Mouse (Mus musculus) limb, embryonic 11.5 days (tissue): ENCODE results near the gene Olfr1412. TPM values are rescaled to one million over a fixed set of nuclear protein-coding genes. Genes with fewer than 3 reads are reported as not detected.

Source experiments
- ATAC-seq: fragments of 200-750 bp; cut with Nextera tagmentation; 2 replicates; pipeline ENCODE4 v1.8.0; 2017; ENCODE audit warnings: low read depth; ENCODE audit not compliant: insufficient number of reproducible peaks, low FRiP score, low TSS enrichment
- DNase-seq: peaks from one replicate; pipeline ENCODE4 v3.0.0-alpha.2; 2015; ENCODE audit warnings: low spot score
- H3K27ac ChIP-seq: fragments of 300-500 bp; sonication (generic); replicated peaks from 2 replicates; pipeline ENCODE4 v1.5.1; 2014; ENCODE audit warnings: low read depth, mild to moderate bottlenecking, low read length
- H3K27me3 ChIP-seq: fragments of 300-500 bp; sonication (generic); 2 replicates; pipeline ENCODE4 v1.6.1; 2014; ENCODE audit warnings: mild to moderate bottlenecking, low read length, mixed read lengths; ENCODE audit not compliant: control insufficient read depth, insufficient read depth
- H3K36me3 ChIP-seq: fragments of 300-500 bp; sonication (generic); 2 replicates; pipeline ENCODE4 v1.6.1; 2014; ENCODE audit warnings: mild to moderate bottlenecking, low read length, moderate library complexity, mixed read lengths; ENCODE audit not compliant: control insufficient read depth, insufficient read depth
- H3K4me1 ChIP-seq: fragments of 300-500 bp; sonication (generic); 2 replicates; pipeline ENCODE4 v1.6.1; 2014; ENCODE audit warnings: low read length, mixed read lengths; ENCODE audit not compliant: control insufficient read depth, insufficient read depth
- H3K4me2 ChIP-seq: fragments of 300-500 bp; sonication (generic); 2 replicates; pipeline ENCODE4 v1.6.1; 2014; ENCODE audit warnings: low read depth, mild to moderate bottlenecking, moderate library complexity; ENCODE audit not compliant: severe bottlenecking
- H3K4me3 ChIP-seq: fragments of 300-500 bp; sonication (generic); 2 replicates; pipeline ENCODE4 v1.5.1; 2014; ENCODE audit warnings: low read depth, low read length
- H3K9ac ChIP-seq: fragments of 300-500 bp; sonication (generic); 2 replicates; pipeline ENCODE4 v1.6.1; 2014; ENCODE audit warnings: mild to moderate bottlenecking, low read length
- H3K9me3 ChIP-seq: fragments of 300-500 bp; sonication (generic); 2 replicates; pipeline ENCODE4 v1.6.1; 2016; ENCODE audit warnings: low read length; ENCODE audit not compliant: control insufficient read depth
- WGBS: fragments of 180-500 bp; shearing (Covaris S2); extraction: QIAGEN DNeasy Blood & Tissue Kit; methylation state at CpG from one replicate; pipeline ENCODE4 v1.1.7; 2014; 5-methylcytosine and 5-hydroxymethylcytosine counted together
- polyA plus RNA-seq: library from polyadenylated mRNA; unstranded; fragments of >200 nt; fragmentation: Nextera tagmentation; extraction: Ambion mirVana; gene quantifications from 2 replicates; pipeline ENCODE4 v1.2.1, GENCODE M21; 2014

The Olfr1412 gene
- polyA plus RNA-seq, 1 experiment from 2014 or later, result not detected

DNA sequence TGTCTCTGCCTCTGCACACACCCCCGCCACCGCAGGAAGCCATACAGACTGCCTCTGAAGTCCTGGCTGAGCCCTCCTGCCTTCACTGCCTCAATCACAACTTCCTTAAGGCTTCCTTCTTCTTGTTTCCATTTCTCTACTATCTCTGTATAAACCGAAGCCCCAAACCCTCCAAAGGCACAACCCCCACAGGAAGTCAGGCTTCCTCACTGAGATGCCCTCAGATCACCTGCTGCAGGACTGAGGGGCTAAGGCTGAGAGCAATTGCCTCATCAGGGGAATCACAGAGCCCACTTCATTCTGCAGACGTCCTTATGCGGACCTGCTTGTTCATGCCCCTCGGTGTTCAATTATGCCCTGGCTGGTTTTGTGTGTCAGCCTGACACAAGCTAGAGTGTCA lies 54.8 kb downstream of the Olfr1412 start:
- Histone ChIP-seq H3K36me3 (peaks cover 11% of the 10 kb centered on the region), H3K4me2 (peak overlapping the region; percentile 86; the same call in 1 of the 2 replicates), H3K9me3 (no peaks in the 10 kb centered on the region), H3K4me3 (no peak overlapping the region), H3K9ac (no peak overlapping the region), H3K27me3 (no peaks in the 10 kb centered on the region), H3K4me1 (no peaks in the 10 kb centered on the region), H3K27ac (no peak overlapping the region)
- ATAC-seq, result no peak
- no peak for DNase-seq
- 90% methylated on average over 6 of the region's 6 CpGs for WGBS

Other genes starting within 250 kb of the Olfr1412 start
- 294 and 317 TPM in 2 replicates for gene Ndufa10, start 111.9 kb upstream of the Olfr1412 start, polyA plus RNA-seq
- gene Olfr1416, start 100.7 kb upstream of the Olfr1412 start, polyA plus RNA-seq, result not detected in 2 replicates
- gene Olfr1415, start 89.7 kb upstream of the Olfr1412 start, polyA plus RNA-seq, result not detected in 2 replicates
- not detected in 2 replicates for gene Olfr1414, start 67.1 kb upstream of the Olfr1412 start, polyA plus RNA-seq
- not detected in 2 replicates for gene Olfr1413, start 14.5 kb upstream of the Olfr1412 start, polyA plus RNA-seq
- gene Olfr1411, start 8.6 kb downstream of the Olfr1412 start, polyA plus RNA-seq, result not detected in 2 replicates
- gene Olfr1410, start 20.0 kb downstream of the Olfr1412 start, polyA plus RNA-seq, result not detected in 2 replicates
- gene Olfr12, start 32.0 kb downstream of the Olfr1412 start, polyA plus RNA-seq, result not detected in 2 replicates
- 368 and 378 TPM in 2 replicates for gene Cops9, start 56.2 kb downstream of the Olfr1412 start, polyA plus RNA-seq
- gene Otos, start 63.1 kb downstream of the Olfr1412 start, polyA plus RNA-seq, result 0.10 TPM in 1 of 2 replicates, not detected in the other
- 51.7 and 56.6 TPM in 2 replicates for gene Gpc1, start 245.9 kb downstream of the Olfr1412 start, polyA plus RNA-seq